Mouse (Mus musculus) ES-Bruce4 (cell line): ENCODE data around the gene Enpp6. TPM values are rescaled to one million over a fixed set of nuclear protein-coding genes. Genes with fewer than 3 reads are reported as not detected.

Experiments
- H3K27ac ChIP-seq: 2 replicates; pipeline ENCODE4 v1.5.1; 2012; ENCODE audit warnings: low read length, inconsistent platforms; ENCODE audit not compliant: insufficient read depth
- H3K27me3 ChIP-seq: 2 replicates; pipeline ENCODE4 v1.6.1; 2012; ENCODE audit warnings: mild to moderate bottlenecking, low read length, inconsistent platforms; ENCODE audit not compliant: control insufficient read depth, poor library complexity, insufficient read depth, severe bottlenecking
- H3K36me3 ChIP-seq: 2 replicates; pipeline ENCODE4 v1.6.1; 2012; ENCODE audit warnings: inconsistent platforms, mild to moderate bottlenecking, low read length, moderate library complexity; ENCODE audit not compliant: control insufficient read depth, poor library complexity, insufficient read depth, severe bottlenecking
- H3K4me1 ChIP-seq: one replicate; pipeline ENCODE4 v1.8.1; 2011; ENCODE audit warnings: low read length; ENCODE audit not compliant: control insufficient read depth, insufficient read depth
- H3K4me3 ChIP-seq: 2 replicates; pipeline ENCODE4 v1.5.1; 2011; ENCODE audit warnings: low read depth, mild to moderate bottlenecking, low read length
- H3K9ac ChIP-seq: 2 replicates; pipeline ENCODE4 v1.6.1; 2012; ENCODE audit warnings: low read depth, mild to moderate bottlenecking, inconsistent platforms; ENCODE audit not compliant: poor library complexity, severe bottlenecking
- H3K9me3 ChIP-seq: replicated peaks from 2 replicates; pipeline ENCODE4 v1.6.1; 2012; ENCODE audit warnings: mild to moderate bottlenecking, low read length, inconsistent platforms; ENCODE audit not compliant: control insufficient read depth, poor library complexity, insufficient read depth, severe bottlenecking
- CTCF ChIP-seq: IDR thresholded peaks from one replicate; pipeline ENCODE4 v1.8.1; 2011; ENCODE audit warnings: low read depth, low read length
- EP300 ChIP-seq: IDR thresholded peaks from 2 replicates; pipeline ENCODE4 v1.6.1; 2011; ENCODE audit warnings: low read depth, low read length; ENCODE audit not compliant: insufficient read depth
- POLR2A ChIP-seq: IDR thresholded peaks from one replicate; pipeline ENCODE4 v1.8.1; 2011; ENCODE audit warnings: low read length; ENCODE audit not compliant: insufficient read depth
- polyA plus RNA-seq: library from polyadenylated mRNA; stranded (reverse); fragments of >200 nt; gene quantifications from 2 replicates; pipeline ENCODE4 v1.2.4, GENCODE M21; 2011; ENCODE audit warnings: low read depth; ENCODE audit not compliant: missing spikeins, insufficient read depth, insufficient read length

Gene Enpp6
- polyA plus RNA-seq, 1 experiment = not detected

GRCm38 (mm10) chr8:46943337-46943736 is 43.4 kb upstream of the Enpp6 start:
- Histone ChIP-seq H3K27me3 (no peaks in the 10 kb centered on the region), H3K4me1 (no peaks in the 10 kb centered on the region), H3K27ac (no peak overlapping the region), H3K9me3 (peaks cover 9% of the 10 kb centered on the region; the same call in 1 of the 2 replicates), H3K9ac (no peak overlapping the region), H3K4me3 (no peak overlapping the region), H3K36me3 (no peaks in the 10 kb centered on the region)
- TF ChIP-seq CTCF = no peak
- TF ChIP-seq POLR2A = no peak
- TF ChIP-seq EP300 = no peak

GRCm38 (mm10) chr8:46946181-46946580 is 40.5 kb upstream of the Enpp6 start:
- TF ChIP-seq CTCF (peak; percentile 38), POLR2A (no peak)

GRCm38 (mm10) chr8:46948091-46948757 is 38.5 kb upstream of the Enpp6 start:
- no peaks in the 10 kb centered on the region for H3K9me3 ChIP-seq
- no peaks in the 10 kb centered on the region for H3K27me3 ChIP-seq
- H3K9ac ChIP-seq = no peak overlapping the region
- TF ChIP-seq POLR2A (no peak), CTCF (no peak), EP300 (no peak)
- no peak overlapping the region for H3K4me3 ChIP-seq
- no peaks in the 10 kb centered on the region for H3K4me1 ChIP-seq
- H3K36me3 ChIP-seq = no peaks in the 10 kb centered on the region
- H3K27ac ChIP-seq = no peak overlapping the region

More at GRCm38 (mm10) chr8:46946181-46946580, 40.5 kb upstream of the Enpp6 start:
- H3K36me3 ChIP-seq = no peaks in the 10 kb centered on the region
- H3K4me3 ChIP-seq = no peak overlapping the region
- H3K27ac ChIP-seq = no peak overlapping the region
- H3K4me1 ChIP-seq = no peaks in the 10 kb centered on the region
- no peaks in the 10 kb centered on the region for H3K27me3 ChIP-seq
- H3K9me3 ChIP-seq = no peaks in the 10 kb centered on the region
- no peak overlapping the region for H3K9ac ChIP-seq

- Histone ChIP-seq H3K9me3 (no peaks in the 10 kb centered on the region), H3K36me3 (no peaks in the 10 kb centered on the region), H3K9ac (no peak overlapping the region), H3K27ac (no peak overlapping the region), H3K27me3 (no peaks in the 10 kb centered on the region), H3K4me1 (no peaks in the 10 kb centered on the region), H3K4me3 (no peak overlapping the region)
- TF ChIP-seq EP300 = no peak
Measured at GRCm38 (mm10) chr8:46953472-46953871, 33.2 kb upstream of the Enpp6 start.

GRCm38 (mm10) chr8:46962630-46963427 is 23.9 kb upstream of the Enpp6 start:
- no peak overlapping the region for H3K27ac ChIP-seq
- no peak for TF ChIP-seq EP300
- TF ChIP-seq CTCF = no peak
- TF ChIP-seq POLR2A = no peak
- no peaks in the 10 kb centered on the region for H3K9me3 ChIP-seq
- H3K36me3 ChIP-seq = no peaks in the 10 kb centered on the region
- no peaks in the 10 kb centered on the region for H3K27me3 ChIP-seq
- H3K4me3 ChIP-seq = no peak overlapping the region
- no peak overlapping the region for H3K9ac ChIP-seq
- H3K4me1 ChIP-seq = no peaks in the 10 kb centered on the region

- Histone ChIP-seq H3K27ac (no peak overlapping the region), H3K9ac (no peak overlapping the region)
Measured at GRCm38 (mm10) chr8:46963619-46964145, 23.0 kb upstream of the Enpp6 start.

More at GRCm38 (mm10) chr8:46963619-46964145, 23.0 kb upstream of the Enpp6 start:
- no peaks in the 10 kb centered on the region for H3K4me1 ChIP-seq
- no peaks in the 10 kb centered on the region for H3K27me3 ChIP-seq
- no peak for TF ChIP-seq POLR2A
- no peaks in the 10 kb centered on the region for H3K36me3 ChIP-seq
- no peak overlapping the region for H3K4me3 ChIP-seq
- no peaks in the 10 kb centered on the region for H3K9me3 ChIP-seq
